Mouse (Mus musculus): ENCODE measurements at regions not wholly inside any gene's neighbourhood (a gene's known extent, or its start where the extent isn't known, plus 50 kb on each side); places are given as distances from the start of the nearest gene placed in this dataset.

- DNase-seq (ENCODE audit: low read depth, low spot score) = no peak
Observed at GRCm38 (mm10) chr13:5211659-5212058, 602.7 kb upstream of the Akr1e1 start.

GRCm38 (mm10) chr13:5229476-5229875 is 620.5 kb upstream of the Akr1e1 start:
- no peak for DNase-seq (ENCODE audit: low read depth, low spot score)

GRCm38 (mm10) chr13:5234232-5234631 is 625.3 kb upstream of the Akr1e1 start:
- DNase-seq (ENCODE audit: low read depth, low spot score) = no peak

- DNase-seq (ENCODE audit: low read depth, low spot score) = no peak
Observed at GRCm38 (mm10) chr13:5235391-5235790, 625.9 kb upstream of the Klf6 start.

GRCm38 (mm10) chr13:5240541-5240940 is 620.7 kb upstream of the Klf6 start:
- DNase-seq (ENCODE audit: low read depth, low spot score) = no peak

- no peak for DNase-seq (ENCODE audit: low read depth, low spot score)
Observed at GRCm38 (mm10) chr13:5242782-5243181, 618.5 kb upstream of the Klf6 start.

- DNase-seq (ENCODE audit: low read depth, low spot score) = no peak
Observed at GRCm38 (mm10) chr13:5248671-5249391, 612.5 kb upstream of the Klf6 start.

GRCm38 (mm10) chr13:5257891-5258660 is 603.2 kb upstream of the Klf6 start:
- no peak for DNase-seq (ENCODE audit: low read depth, low spot score)

- peak; percentile 44 for DNase-seq (ENCODE audit: low read depth, low spot score)
Observed at GRCm38 (mm10) chr13:5259760-5260159, 601.5 kb upstream of the Klf6 start.

GRCm38 (mm10) chr13:5272506-5273192 is 588.6 kb upstream of the Klf6 start:
- DNase-seq (ENCODE audit: low read depth, low spot score) = peak; percentile 27

GRCm38 (mm10) chr13:5276564-5276963 is 584.7 kb upstream of the Klf6 start:
- peak; percentile 40 for DNase-seq (ENCODE audit: low read depth, low spot score)

- no peak for DNase-seq (ENCODE audit: low read depth, low spot score)
Observed at GRCm38 (mm10) chr13:5289753-5290449, 571.4 kb upstream of the Klf6 start.

GRCm38 (mm10) chr13:5302141-5302540 is 559.1 kb upstream of the Klf6 start:
- DNase-seq (ENCODE audit: low read depth, low spot score) = peak; percentile 9

GRCm38 (mm10) chr13:5306688-5307087 is 554.6 kb upstream of the Klf6 start:
- no peak for DNase-seq (ENCODE audit: low read depth, low spot score)

- no peak for DNase-seq (ENCODE audit: low read depth, low spot score)
Observed at GRCm38 (mm10) chr13:5313297-5313696, 548.0 kb upstream of the Klf6 start.

- DNase-seq (ENCODE audit: low read depth, low spot score) = peak; percentile 39
Observed at GRCm38 (mm10) chr13:5315011-5315410, 546.3 kb upstream of the Klf6 start.

GRCm38 (mm10) chr13:5317941-5318856 is 543.1 kb upstream of the Klf6 start:
- no peak for DNase-seq (ENCODE audit: low read depth, low spot score)

GRCm38 (mm10) chr13:5345712-5346111 is 515.6 kb upstream of the Klf6 start:
- DNase-seq (ENCODE audit: low read depth, low spot score) = peak; percentile 35

GRCm38 (mm10) chr13:5347503-5348469 is 513.5 kb upstream of the Klf6 start:
- DNase-seq (ENCODE audit: low read depth, low spot score) = peak; percentile 55
